Mouse (Mus musculus): ENCODE results near the gene Ttc1. TPM values are rescaled to one million over a fixed set of nuclear protein-coding genes. Genes with fewer than 3 reads are reported as not detected.

Gene Ttc1
- polyA plus RNA-seq (2015; fragmentation: Nextera tagmentation; extraction: Ambion mirVana) = 51.0 and 52.9 TPM in 2 replicates

DNA sequence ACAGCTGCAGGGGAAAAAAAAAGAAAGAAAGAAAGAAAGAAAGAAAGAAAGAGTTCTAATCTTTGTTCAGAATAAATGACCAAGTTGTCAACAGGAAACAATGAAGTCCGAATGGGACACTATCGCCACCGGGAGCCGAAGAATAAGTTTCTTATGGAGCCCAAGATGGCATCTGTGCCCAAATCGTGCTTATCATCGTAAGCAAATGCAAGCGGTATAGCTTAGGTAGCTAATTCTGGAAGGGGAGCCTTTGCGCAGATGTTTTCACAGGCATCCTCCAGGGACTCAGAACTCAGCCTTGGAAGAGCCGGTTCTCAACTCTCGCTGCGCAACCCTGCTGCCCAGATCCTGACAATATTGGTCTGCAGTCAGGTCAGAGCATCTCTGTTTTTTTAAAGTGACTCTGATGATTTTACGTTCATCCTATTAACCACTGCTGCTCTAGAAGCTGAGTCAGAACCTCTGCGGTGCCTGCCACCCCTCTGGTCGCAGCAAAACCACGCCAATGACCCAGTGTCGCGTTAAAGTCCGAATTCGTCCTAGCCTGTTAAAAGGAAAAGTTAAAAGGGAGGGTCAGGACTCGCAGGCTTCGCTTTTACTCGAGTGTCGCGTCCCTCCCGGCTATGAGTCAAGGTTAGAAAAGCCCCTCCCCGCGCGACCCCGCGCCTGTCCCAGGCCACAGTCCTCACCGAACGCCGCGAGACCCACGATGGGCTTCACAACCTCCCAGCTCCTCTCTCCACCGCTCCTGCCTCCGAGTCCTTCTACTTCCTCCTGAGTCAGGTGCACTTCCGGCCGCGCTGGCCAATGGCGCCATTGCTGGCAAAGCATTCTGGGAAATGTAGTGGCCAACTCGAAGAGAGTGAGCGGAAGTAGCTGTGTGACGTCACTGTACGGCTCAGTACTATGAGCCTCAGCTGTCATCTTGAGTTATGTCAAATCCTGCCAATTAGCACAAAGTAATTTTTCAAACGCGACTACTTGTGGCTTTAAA, at the start of gene Ttc1:
Gene Ttc1, minus strand, starts transcription at position 776 of the 994 bp plus-strand sequence.

DNA sequence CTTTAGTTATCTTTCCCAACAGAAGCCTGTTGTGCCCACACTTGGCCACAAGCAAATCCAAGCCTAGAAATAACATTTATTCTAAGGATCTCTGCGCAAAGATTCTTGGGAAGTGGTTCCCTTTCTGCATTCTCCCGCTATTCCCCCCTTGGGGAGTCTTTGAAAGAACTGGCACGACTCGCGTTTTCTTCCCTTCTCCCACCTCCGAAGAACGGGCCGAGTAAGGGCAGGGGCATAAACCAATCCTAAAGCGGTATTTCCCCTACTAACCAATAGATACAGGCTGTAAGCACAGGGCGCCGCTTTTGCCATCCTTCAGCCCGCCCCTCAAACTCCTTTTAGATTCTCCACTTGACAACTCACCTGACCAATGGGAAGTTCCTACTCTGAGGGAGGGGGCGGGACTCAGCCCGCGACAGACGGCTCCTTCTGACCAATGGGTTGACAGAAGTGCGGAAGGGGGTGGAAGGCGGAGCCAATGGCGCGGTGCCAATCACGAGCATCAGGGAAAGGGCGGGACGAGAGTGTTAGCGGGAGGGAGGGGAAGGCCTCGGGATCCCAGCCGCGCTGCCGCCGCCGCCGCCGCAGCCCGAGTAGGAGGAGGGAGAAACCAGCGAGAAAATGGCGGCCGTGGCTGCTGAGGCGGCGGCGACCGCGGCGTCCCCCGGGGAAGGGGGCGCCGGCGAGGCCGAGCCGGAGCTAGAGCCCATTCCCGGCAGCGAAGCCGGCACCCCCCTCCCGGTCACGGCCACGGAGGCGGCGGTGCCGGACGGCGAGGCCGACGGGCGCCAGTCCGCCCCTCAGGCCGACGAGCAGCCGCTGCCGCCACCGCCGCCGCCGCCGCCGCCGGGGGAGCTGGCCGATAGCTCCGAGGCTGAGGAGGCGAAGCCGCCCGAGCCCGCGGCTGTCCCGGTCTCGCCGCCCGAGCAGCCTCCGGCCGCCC, 66.1 kb downstream of the Ttc1 start, which contains the start of gene Pwwp2a:
Gene Pwwp2a, plus strand, starts transcription at position 527 of the 943 bp plus-strand sequence.

Other genes with a start within 250 kb of the Ttc1 start
- gene Ccnjl, start 219.2 kb downstream of the Ttc1 start, polyA plus RNA-seq (2015; fragmentation: Nextera tagmentation; extraction: Ambion mirVana) = 3.1 and 3.6 TPM in 2 replicates
- gene 4933415A04Rik, start 161.0 kb downstream of the Ttc1 start, polyA plus RNA-seq (2015; fragmentation: Nextera tagmentation; extraction: Ambion mirVana) = 1.4 and 1.9 TPM in 2 replicates
- gene Fabp6, start 146.5 kb downstream of the Ttc1 start, polyA plus RNA-seq (2015; fragmentation: Nextera tagmentation; extraction: Ambion mirVana) = not detected in 2 replicates
- 17.3 and 19.1 TPM in 2 replicates for gene Pwwp2a, start 66.0 kb downstream of the Ttc1 start, polyA plus RNA-seq (2015; fragmentation: Nextera tagmentation; extraction: Ambion mirVana)
- 1.4 and 1.8 TPM in 2 replicates for gene Adra1b, start 153.2 kb upstream of the Ttc1 start, polyA plus RNA-seq (2015; fragmentation: Nextera tagmentation; extraction: Ambion mirVana)